Mouse (Mus musculus): ENCODE results near the gene Ncbp2.

The Ncbp2 gene

GRCm38 (mm10) chr16:31948345-31948774, at the start of gene Ncbp2, which contains the start of gene 0610012G03Rik:
TSS of gene Ncbp2 (plus strand) at chr16:31948513.
TSS of gene 0610012G03Rik (minus strand) at chr16:31948494.
- DNase-seq = peak; percentile 98

DNA sequence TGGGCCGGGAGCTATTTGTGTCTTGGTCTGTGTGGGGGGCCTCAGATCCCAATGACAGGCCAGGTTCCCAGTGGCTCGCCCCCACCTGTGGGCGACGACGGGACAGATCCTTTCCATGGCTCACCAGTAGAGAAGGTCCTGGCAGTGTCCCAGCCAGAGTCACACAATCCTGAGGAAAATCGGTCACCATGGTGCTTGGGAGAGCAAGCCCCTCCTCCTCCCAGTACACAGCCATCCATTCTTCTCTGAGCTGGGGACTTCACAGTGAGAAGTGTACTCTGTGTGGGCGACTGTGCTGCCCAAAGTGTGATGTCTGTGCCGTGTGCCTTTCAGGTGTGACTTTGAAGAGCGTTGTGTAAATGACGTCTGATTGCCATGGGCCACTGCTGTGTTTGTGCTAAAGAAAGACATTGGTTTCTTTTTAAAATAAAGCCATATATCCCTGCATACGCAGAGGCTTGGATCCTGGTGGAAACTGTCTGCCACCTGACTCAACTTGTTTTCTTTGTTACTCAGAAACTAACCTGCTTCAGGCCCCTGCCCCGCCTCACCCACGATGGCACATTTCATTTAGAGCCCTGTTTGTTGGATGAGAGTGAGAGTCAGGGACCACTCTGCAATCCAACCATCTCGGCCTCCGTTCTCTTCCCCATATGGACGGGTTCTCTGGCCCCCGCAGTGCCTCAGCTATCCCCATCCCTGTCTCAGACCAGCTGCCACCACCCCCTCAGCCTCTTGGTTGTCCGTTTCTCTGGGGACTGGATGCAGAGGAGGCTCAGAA, 49.6 kb upstream of the Ncbp2 start:
- DNase-seq = peak; percentile 72

DNA sequence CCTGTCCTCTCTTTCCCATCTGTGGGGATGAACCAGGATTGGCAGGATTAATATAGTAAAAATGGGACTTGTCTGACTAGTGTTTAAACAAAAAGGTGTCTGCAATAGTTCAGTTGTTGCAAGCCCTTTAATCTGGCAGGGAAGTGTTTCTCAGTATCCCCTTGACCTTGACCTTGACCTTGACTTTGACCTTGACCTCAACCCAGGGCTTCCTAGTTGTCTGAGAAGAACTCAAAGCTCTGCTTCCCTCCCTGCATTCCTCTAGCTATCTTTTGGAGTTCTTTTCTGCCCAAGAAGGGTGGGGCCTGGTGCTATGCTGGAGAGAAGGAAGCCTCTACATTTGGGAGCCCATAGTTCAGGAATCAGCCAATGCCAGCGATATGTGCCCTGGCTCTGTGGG, 46.4 kb upstream of the Ncbp2 start:
- no peak for DNase-seq

- DNase-seq = no peak
Measured at GRCm38 (mm10) chr16:31903239-31903638, 45.1 kb upstream of the Ncbp2 start.

GRCm38 (mm10) chr16:31905331-31905730, 43.0 kb upstream of the Ncbp2 start:
- no peak for DNase-seq

DNA sequence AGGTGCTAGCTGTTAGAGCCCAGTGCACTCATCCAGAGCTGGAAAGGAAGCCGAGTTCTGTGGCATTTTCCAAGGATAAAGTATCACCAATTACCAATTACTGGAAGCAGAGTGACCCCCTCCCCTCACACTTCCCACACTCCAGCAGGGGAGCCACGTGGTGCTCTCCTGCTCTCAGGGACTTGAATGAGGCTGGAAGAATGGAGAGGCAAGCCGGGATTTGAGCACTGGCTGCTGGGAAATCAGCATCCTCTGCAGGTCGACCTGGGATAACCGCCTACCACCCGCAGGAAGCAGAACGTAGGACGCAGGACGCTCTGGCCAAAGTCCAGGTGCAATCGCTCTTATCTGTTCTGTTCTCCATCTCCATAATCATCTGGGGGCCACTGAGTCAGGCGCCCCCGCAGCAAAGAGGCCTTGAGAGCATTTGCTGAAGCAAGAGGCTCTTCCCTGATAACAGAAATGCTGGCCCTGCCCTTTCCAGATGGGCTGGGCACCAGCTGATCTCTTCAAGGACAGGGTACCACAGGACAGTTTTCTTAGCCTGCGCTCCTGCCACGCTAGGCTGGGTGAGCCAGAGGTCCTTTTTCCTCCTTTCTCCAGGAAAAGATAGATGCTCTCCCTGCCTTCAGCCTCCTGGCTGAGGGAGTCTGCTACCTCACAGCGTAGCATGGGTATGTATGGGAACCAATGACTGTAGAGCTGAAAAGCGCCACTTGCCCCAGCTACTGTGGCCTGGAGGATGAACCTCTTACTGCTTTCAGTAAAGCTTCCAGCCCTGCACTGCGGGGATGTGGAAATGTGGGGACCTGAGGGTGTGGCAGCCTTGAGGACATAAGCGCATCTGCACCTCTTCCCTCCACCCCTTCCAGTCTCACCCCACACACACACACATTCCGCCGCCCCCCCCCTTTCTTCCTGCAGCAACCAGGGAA, 42.2 kb upstream of the Ncbp2 start:
- DNase-seq = no peak

DNA sequence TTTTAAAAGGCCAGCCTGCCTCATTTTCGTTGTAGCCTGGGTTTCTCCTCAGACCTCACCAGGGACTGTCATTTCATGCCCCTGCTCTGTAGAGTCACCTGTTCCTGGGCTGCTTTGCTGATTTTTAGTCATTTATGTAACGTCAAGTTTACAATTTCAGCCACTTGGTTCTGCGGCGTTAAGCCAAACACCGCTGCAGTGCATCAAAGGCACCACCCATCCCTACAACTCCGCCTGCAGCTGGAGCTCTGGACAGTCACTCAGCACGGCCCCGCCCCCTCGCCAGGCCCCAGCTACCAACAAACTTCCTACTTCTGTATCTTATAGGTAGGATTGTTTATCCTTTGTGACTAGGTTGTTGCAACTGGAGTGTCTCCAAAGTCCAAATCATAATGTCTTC, 41.4 kb upstream of the Ncbp2 start:
- no peak for DNase-seq

GRCm38 (mm10) chr16:31908959-31909358, 39.4 kb upstream of the Ncbp2 start:
- DNase-seq = no peak

- no peak for DNase-seq
Measured at GRCm38 (mm10) chr16:31910281-31910847, 37.9 kb upstream of the Ncbp2 start.

- no peak for DNase-seq
Measured at GRCm38 (mm10) chr16:31917776-31918175, 30.5 kb upstream of the Ncbp2 start.

GRCm38 (mm10) chr16:31918248-31918724, 30.0 kb upstream of the Ncbp2 start:
- peak; percentile 79 for DNase-seq

DNA sequence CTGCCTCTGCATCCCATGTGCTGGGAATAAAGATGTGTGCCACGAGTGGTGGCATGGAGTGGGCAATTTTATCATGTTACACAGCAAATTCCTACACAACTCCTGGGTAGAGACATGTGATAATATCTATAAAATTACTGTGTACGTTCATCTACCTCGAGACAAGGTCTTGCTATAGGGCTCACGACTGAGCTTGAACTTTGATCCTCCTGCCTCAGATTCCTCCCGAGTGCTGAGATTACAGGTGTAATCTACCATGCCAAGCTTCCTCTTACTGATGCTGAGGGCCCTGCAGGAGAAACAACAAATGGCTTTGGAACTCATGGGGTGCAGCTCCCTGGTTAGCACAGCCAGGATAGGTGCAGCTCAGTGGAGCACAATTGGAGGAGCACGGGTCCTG, 23.9 kb upstream of the Ncbp2 start:
- no peak for DNase-seq

DNA sequence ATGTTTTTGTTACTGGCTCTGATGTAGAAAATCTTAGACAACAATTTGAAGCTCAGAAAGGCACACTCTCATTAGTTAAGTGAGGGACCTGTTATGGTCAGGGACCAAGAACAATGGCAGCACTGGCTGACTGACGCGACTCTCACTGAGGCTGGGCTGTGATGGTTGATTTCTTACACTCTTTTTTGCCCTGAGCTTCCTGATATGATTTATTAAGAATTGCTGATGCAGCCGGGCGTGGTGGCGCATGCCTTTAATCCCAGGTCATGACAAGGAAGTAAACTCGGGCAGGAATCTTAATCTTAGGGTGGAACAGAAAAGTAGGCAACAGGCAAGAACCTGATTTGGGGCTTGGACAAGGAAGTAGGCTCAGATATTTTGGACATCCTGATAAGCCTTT, 22.2 kb upstream of the Ncbp2 start:
- no peak for DNase-seq

DNA sequence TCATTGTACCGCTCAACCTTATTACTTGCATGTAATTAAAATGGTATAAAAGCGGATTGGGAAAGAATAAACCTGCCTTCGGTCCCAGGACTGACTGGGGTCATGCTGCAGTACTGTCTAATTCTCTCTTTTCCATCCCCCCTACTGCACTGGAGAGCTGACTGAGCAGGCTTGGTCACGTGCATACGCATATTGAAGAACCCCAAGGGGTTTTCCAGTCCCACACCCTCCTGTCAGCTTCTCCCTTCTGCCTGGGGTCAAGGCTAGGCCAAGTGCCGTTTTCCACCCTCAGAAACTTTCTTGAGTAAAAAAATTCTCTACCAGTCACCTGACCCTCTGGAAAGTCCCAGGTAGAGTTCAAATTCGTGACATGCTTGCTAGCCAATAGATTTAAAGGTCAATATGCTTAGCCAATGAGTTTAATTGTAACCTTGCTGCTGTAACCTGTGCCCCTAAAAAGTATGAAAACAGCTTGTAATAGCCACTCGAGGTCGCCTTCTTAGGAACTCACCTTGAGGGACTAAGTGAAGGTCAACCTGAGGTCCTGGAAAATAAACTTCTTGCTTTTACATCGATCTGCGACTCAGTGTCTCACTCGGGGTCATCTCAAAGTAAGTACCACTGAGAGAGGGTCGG, 21.6 kb upstream of the Ncbp2 start:
- no peak for DNase-seq

- DNase-seq = no peak
Measured at GRCm38 (mm10) chr16:31927412-31927811, 20.9 kb upstream of the Ncbp2 start.

GRCm38 (mm10) chr16:31931330-31931729, 17.0 kb upstream of the Ncbp2 start:
- DNase-seq = no peak

DNA sequence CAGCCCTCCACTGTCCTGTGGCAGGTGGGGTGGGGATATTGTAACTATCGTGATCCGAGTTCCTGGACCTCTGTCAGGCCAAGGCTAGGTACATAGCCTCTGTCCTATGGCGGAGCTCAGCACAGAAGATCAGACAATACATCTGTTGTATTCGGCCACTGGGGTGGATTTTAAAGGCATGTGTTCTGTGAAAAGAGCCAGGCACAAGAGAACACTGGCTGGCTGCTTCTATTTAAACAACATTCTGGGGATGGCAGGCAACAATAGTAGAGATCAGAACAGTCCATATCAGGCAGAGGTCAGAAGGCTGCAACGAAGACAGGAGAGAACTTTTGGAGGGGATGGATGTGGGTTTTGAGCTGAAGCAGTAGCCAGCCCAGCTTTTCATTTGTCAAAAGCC, 16.1 kb upstream of the Ncbp2 start:
- no peak for DNase-seq

DNA sequence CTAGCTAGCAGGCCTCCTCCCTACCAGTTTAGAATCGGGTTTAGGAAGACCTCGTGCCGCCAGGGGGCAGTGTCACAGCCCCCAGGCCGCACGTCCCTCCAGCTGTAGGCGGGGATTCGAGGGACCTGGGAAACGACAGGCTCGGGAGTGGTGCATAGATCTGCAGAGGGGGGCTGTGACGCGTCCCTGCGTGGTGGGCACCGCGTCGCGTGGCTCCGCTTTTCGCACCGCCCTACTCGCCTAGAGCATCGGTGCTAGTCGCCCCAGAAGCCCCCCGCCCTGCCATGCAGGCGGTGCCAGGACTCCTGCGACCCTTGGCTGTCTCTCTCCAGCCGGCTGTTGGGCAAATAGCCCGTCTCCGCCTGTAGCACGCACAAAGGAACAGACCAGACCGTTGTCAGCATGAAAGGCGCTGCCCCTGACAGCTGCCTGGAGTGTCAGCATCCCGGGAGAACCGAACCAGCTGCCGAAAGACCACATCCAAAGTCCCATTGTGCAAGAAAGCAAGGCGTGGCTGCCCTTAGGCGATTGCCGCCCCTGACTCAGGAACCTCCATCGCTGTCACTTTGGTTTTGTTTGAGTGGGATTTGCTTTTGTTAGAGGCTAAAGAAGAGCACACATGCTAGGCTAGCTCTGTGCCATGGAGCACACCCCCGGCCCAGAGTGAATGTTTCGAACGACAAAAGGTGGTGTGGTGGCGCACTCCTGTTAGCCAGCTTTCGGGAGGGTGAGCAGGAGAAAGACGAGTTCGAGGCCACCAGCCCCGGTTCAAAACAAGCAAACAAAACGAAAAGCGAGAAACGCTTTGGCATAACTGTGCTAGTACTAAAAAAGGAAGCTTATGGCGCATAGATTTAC, 15.2 kb upstream of the Ncbp2 start:
- peak; percentile 90 for DNase-seq

DNA sequence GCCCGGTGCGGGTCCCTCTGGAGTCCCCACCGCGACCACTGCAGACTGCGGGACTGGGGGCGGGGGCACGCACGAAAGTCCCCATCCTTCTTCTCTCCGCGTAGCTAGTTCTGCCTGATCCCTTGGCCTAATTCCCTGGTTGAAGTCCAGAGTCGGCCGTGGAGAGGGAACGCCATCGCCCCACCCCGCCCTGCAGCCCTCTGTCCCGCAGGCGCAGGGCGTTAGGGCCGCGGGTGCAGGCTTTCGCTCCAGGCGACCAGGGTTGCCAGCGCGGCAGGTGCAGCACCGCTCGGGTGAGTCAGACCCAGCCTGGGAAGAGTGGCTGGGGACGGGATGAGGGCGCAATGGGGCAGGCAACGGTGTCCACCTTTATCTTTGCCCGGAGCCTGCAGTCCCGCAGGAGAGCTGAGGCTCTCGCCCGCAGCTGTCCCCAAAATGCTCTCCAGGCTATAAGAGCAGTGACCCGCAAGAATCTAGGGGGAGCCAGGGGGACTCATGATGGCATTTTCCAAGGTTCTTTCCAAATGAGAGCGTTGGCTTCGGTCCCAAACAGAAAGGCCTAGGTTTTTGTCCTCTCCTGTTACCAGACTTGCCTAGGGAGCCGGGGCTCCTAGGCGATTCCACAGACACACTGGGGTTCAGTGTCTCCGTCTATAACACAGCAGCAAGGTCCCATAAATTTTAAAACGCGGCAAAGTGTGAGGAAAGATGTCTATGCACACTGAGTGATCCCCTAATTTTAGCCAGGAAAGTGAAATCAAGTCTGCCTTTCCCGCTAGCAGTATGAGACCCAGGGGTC, 14.4 kb upstream of the Ncbp2 start, which contains the start of gene Pigz:
Pigz (plus strand) TSS at position 101 of the 799 bp plus-strand sequence.
- peak; percentile 55 for DNase-seq

- DNase-seq = no peak
Measured at GRCm38 (mm10) chr16:31934550-31935010, 13.7 kb upstream of the Ncbp2 start.

Measured in right cerebral cortex, postnatal 4 days (tissue).